Mouse (Mus musculus) erythroblast, embryonic 14.5 days (primary cell): ENCODE data around the gene Ralgds. TPM values are rescaled to one million over a fixed set of nuclear protein-coding genes. Genes with fewer than 3 reads are reported as not detected.
"Not testable (repeated sequence)": the region's sequence is repeated elsewhere in the genome, so short reads cannot be mapped to it uniquely, and the experiment has no call there.

Experiments
- H3K27me3 ChIP-seq: 2 replicates; pipeline ENCODE4 v1.6.1; 2012; ENCODE audit warnings: inconsistent platforms; ENCODE audit not compliant: control insufficient read depth
- H3K36me3 ChIP-seq: 2 replicates; pipeline ENCODE4 v1.6.1; 2012; ENCODE audit warnings: mild to moderate bottlenecking, inconsistent platforms; ENCODE audit not compliant: control insufficient read depth
- H3K4me1 ChIP-seq: 2 replicates; pipeline ENCODE4 v1.6.1; 2012; ENCODE audit warnings: inconsistent platforms; ENCODE audit not compliant: control insufficient read depth
- H3K4me3 ChIP-seq: replicated peaks from 2 replicates; pipeline ENCODE3; 2012; ENCODE audit warnings: moderate library complexity, mild to moderate bottlenecking, inconsistent platforms
- H3K9me3 ChIP-seq: 2 replicates; pipeline ENCODE4 v1.6.1; 2012; ENCODE audit warnings: low read length, inconsistent platforms, mixed read lengths; ENCODE audit not compliant: control insufficient read depth
- GATA1 ChIP-seq: IDR thresholded peaks from 2 replicates; pipeline ENCODE4 v1.6.1; 2012; ENCODE audit warnings: low read length, inconsistent platforms, mixed read lengths
- TAL1 ChIP-seq: IDR thresholded peaks from 3 replicates; pipeline ENCODE4 v1.6.1; 2012; ENCODE audit warnings: low read length, inconsistent platforms, mixed read lengths
- polyA plus RNA-seq: library from polyadenylated mRNA; stranded (reverse); fragments of >175 nt; gene quantifications from 2 replicates; pipeline ENCODE4 v1.2.3, GENCODE M21; 2012

Gene Ralgds
- 0.03 and 0.06 TPM in 2 replicates for polyA plus RNA-seq

DNA sequence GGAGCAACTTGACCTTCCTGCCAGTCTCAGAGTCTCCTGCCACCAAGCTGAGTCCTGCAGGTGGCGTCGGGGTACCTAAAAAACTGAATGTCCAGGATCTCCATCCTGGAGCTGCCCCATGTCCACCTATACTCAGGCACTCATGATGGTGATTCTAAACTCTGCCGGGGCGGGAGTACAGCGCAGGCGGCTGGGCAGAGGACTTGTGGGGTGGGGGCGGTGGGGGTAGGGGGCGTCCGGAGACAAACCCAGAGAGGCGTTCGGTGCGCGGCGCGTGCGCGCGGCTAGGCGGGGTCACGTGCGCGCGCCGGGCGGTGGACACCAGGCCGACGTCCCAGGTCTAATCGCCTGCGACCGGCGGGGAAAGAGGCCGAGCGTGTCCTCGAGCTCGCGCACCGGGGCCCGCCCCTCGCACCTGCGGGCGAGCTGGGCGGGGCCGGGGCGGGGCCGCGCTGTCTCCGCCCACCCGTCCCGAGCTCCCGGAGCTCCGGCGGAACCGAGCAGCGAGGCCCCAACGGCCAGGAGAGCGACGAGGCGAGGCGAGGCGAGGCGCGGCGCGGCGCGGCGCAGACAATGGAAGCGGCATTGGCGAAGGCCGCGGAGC lies at the start of gene Ralgds:
Gene Ralgds (plus strand): TSS at position 328 of the 604 bp plus-strand sequence.
- H3K4me3 ChIP-seq = peak within 1 kb of the TSS; percentile 49
- TF ChIP-seq GATA1 (no peak), TAL1 (no peak)
- H3K27me3 ChIP-seq = peaks cover 38% of the 10 kb centered on the region
- peaks cover 12% of the 10 kb centered on the region for H3K4me1 ChIP-seq
- no peaks in the 10 kb centered on the region for H3K9me3 ChIP-seq
- no peaks in the 10 kb centered on the region for H3K36me3 ChIP-seq

DNA sequence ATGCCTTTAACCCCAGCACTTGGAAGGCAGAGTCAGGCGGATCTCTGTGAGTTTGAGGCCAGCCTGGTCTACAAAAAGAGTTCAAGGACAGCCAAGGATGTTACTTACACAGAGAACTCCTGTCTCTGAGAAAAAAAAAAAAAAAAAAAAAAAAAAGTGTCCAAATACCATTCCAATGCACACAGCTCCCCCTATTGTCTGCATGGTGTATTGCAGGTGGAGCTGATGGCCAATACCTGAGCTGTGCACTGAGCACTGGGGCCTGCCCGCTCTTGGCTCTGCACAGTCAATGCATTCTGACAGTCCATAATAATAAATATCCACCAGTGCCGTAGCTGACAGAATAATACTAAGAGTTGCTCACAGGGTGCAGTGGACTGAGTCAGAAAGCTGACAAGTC lies 49.0 kb upstream of the Ralgds start:
- Histone ChIP-seq H3K4me3 (no peak overlapping the region), H3K9me3 (no peaks in the 10 kb centered on the region), H3K36me3 (peaks cover 2% of the 10 kb centered on the region), H3K27me3 (peaks cover 39% of the 10 kb centered on the region), H3K4me1 (peaks cover 13% of the 10 kb centered on the region)
- TF ChIP-seq GATA1 = no peak
- no peak for TF ChIP-seq TAL1

DNA sequence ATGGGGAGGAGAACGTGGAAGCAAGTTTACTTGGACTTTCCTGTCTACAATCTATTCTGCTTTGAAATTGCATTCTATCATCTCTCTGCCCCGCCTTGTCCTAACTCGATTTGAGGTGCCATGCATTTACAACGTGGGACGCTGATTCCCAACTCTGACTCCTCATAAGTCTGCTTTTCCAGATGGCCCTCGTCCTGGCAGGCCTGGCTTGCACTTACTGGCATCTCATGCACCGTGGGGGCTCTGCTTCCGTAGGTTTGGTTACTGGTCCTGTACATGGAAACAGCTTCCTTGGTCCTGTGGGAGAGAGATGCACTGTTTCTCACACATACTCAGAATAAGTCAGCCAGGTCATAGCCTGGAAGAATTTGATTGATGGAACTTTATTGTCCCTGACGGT lies 48.0 kb upstream of the Ralgds start:
- TF ChIP-seq GATA1 = no peak
- no peak for TF ChIP-seq TAL1
- Histone ChIP-seq H3K4me3 (no peak overlapping the region), H3K4me1 (peaks cover 19% of the 10 kb centered on the region)

DNA sequence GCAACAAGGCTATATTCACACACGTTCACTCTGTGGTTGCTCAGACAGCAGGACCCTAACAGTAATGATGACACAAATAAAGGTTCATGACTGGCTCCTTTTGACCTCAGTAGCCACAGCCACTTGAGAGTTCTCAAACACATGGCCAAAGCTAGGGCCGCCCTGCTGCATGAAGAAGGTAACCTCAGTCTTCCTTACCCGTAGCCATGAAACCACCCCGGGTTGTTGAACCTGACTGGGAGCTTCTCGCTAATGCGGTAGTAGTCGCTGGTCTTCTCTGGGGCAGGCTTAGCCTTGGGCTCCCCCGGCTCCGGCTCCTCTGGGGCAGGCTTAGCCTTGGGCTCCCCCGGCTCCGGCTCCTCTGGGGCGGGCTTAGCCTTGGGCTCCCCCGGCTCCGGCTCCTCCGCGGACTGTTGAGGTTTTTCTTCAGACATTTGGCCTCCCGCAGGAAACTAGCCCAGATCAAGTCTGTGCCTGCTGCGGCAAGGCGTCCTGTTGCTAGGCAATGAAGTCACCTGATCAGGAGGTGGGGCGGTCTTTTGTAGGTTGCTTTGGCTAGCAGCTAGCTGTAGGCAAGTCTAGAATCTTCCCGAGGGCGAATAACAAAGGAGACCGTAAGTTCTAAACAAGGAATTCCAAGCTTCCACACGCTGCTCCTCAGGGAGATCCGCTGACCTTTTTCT lies 46.9 kb upstream of the Ralgds start, which contains the start of gene 1700007K13Rik:
Gene 1700007K13Rik (minus strand): TSS at position 497 of the 683 bp plus-strand sequence.
- Histone ChIP-seq H3K4me1 (peaks cover 19% of the 10 kb centered on the region), H3K9me3 (no peaks in the 10 kb centered on the region), H3K4me3 (no peak within 1 kb of the TSS), H3K36me3 (peaks cover 22% of the 10 kb centered on the region), H3K27me3 (peaks cover 37% of the 10 kb centered on the region)
- TF ChIP-seq GATA1 = no peak

More for the DNA sequence above, 48.0 kb upstream of the Ralgds start:
- Histone ChIP-seq H3K27me3 (peaks cover 39% of the 10 kb centered on the region), H3K36me3 (peaks cover 12% of the 10 kb centered on the region), H3K9me3 (no peaks in the 10 kb centered on the region)

DNA sequence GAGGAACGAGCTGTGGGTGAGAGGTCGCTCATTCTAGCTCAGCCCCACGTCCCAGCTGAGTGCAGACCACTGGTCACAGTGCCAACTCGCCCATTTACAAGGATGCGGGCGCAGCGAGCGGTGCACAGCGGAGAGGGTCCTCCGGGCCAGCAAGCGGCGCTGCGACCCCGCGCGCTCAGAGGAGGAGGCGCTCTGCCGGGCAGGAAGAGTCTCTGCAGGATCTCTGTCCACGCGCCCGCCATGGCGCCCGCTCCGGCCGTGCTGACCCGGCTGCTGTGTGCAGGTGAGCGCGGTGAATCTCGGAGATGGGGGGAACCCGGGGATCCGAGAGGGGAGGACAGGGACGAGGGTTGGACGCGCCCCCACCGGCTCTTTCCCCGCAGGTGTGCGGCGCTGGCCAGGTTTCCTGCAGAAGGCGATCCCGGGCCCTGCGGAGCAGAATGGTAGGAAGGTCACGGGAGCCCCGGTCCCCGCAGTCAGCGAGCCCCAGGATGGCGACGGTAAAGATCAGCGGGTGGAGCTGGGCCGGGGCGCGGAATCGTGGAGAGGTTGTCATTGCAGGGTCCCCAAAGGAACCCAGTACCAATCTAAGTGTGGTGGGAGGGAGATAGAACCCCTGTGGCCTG lies 45.0 kb upstream of the Ralgds start, which contains the start of gene Mrps2:
Gene Mrps2 (plus strand): TSS at position 207 of the 626 bp plus-strand sequence.
- Histone ChIP-seq H3K36me3 (peaks cover 33% of the 10 kb centered on the region), H3K9me3 (0 out of 2 replicates have a peak, but pooled peaks cover 2% of the 10 kb centered on the region), H3K27me3 (peaks cover 37% of the 10 kb centered on the region), H3K4me1 (peaks cover 19% of the 10 kb centered on the region), H3K4me3 (peak within 1 kb of the TSS; percentile 84)
- TF ChIP-seq TAL1 = no peak

DNA sequence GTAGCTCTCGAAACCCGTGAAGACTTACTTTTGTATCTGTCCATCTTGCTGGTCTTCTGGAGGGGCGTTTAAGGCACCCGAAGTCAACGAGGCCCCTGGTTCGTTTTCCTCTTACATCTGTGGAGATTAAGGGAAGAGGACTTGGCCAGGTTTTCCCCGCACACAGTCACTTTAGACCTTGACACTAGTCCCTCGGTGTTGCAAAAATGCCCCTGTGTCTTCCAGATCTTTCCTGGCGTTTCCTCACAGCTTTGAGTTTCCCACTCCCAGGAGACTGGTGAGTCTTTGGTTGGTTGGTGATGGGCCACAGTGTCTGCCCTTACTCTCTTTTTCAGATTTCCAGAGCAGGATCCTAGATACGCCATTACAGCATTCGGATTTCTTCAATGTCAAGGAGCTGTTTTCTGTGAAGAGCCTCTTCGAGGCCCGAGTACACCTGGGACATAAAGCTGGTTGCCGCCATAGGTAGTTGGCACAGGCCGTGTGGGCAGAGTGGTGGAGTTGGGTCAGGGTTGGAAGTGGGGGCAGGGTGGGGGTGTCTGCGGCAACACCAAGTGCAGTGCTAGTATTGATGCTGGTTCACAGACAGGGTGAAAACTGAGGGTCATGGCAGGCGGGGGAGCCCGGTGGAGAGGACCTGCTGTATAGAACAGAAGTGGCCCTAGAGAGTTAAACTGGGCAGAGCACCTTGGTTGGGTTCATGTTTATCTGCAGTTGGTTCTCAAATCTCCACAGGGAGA lies 44.3 kb upstream of the Ralgds start:
- Histone ChIP-seq H3K36me3 (peaks cover 33% of the 10 kb centered on the region), H3K9me3 (0 out of 2 replicates have a peak, but pooled peaks cover 2% of the 10 kb centered on the region), H3K4me3 (peak overlapping the region; percentile 84), H3K4me1 (peaks cover 19% of the 10 kb centered on the region), H3K27me3 (peaks cover 37% of the 10 kb centered on the region)
- no peak for TF ChIP-seq GATA1
- no peak for TF ChIP-seq TAL1

DNA sequence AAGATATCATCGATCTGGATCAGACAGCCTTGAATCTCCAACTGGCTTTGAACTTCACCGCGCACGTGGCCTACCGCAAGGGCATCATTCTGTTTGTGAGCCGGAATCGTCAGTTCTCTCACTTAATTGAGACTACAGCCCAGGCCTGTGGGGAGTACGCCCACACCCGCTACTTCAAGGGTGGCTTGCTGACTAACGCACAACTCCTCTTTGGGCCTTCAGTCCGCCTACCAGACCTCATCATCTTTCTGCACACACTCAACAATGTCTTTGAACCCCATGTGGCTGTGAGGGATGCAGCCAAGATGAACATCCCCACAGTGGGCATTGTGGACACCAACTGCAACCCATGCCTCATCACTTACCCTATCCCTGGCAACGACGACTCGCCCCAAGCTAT lies 43.5 kb upstream of the Ralgds start:
- TF ChIP-seq TAL1 (no peak), GATA1 (no peak)
- Histone ChIP-seq H3K27me3 (peaks cover 36% of the 10 kb centered on the region), H3K36me3 (peaks cover 33% of the 10 kb centered on the region), H3K4me3 (no peak overlapping the region), H3K9me3 (0 out of 2 replicates have a peak, but pooled peaks cover 2% of the 10 kb centered on the region), H3K4me1 (peaks cover 19% of the 10 kb centered on the region)

DNA sequence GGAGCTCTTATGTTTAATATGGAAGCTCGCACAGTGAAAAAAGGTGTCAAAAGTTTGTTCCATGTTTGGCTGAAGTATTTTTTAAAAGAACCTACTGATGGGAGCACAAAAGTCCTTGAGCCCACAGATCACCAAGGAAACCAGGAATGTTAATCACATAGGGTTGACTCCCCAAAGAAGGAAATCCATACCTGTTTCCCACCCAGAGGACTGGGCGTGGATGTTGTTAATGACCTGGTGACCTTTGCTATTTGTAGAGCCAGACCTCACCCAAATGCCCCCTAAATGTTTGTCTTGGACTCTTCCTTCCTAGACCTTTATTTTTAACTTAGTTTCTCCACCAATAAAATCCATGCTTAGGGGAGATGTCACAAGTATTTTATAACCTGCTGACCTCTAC lies 42.3 kb upstream of the Ralgds start:
- H3K4me1 ChIP-seq = peaks cover 19% of the 10 kb centered on the region
- H3K36me3 ChIP-seq = peaks cover 33% of the 10 kb centered on the region
- TF ChIP-seq GATA1 (no peak), TAL1 (no peak)
- H3K9me3 ChIP-seq = 0 out of 2 replicates have a peak, but pooled peaks cover 2% of the 10 kb centered on the region
- peaks cover 25% of the 10 kb centered on the region for H3K27me3 ChIP-seq
- H3K4me3 ChIP-seq = no peak overlapping the region

DNA sequence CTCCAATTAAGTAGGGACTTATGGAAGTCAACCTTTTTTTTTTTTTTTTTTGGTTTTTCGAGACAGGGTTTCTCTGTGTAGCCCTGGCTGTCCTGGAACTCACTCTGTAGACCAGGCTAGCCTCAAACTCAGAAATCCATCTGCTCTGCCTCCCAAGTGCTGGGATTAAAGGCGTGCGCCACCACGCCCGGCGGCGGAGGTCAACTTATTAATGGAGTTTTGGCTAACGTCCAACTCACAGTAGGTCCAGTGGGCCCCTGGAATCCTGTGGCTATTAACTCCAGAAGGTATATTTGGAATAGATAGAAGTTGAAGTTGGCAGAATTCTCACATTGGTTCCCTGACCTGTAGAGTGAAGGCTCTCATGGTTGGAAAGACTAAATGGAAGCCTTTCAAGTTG lies 40.9 kb upstream of the Ralgds start:
- peaks cover 11% of the 10 kb centered on the region for H3K27me3 ChIP-seq
- peaks cover 19% of the 10 kb centered on the region for H3K4me1 ChIP-seq
- H3K4me3 ChIP-seq, H3K9me3 ChIP-seq: not testable (repeated sequence)
- H3K36me3 ChIP-seq = peaks cover 33% of the 10 kb centered on the region

DNA sequence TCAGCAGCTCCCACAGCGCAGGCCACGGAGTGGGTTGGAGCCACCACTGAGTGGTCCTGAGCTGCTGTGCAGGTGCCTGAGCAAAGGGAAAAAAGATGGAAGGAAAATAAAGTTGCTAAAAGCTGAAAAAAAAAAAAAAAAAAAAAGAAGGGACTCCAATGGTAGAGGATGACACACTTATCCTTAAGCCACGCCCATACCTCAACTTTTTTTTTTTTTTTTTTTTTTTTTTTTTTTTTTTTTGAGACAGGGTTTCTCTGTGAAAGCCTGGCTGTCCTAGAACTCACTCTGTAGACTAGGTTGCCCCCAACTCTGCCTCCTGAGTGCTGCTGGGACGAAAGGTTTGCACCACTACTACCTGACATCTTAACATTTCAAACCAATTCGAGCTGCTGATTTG lies 34.9 kb upstream of the Ralgds start:
- H3K4me1 ChIP-seq, H3K36me3 ChIP-seq, H3K4me3 ChIP-seq, H3K27me3 ChIP-seq, H3K9me3 ChIP-seq: not testable (repeated sequence)
